Mouse (Mus musculus) left cerebral cortex, adult 11 months (tissue): ENCODE data around the gene Kit.

Source experiments
- DNase-seq: peaks from one replicate; pipeline ENCODE4 v3.0.0; 2022; ENCODE audit warnings: low spot score

Gene Kit

GRCm38 (mm10) chr5:75574852-75575566 lies at the start of gene Kit:
TSS of gene Kit (plus strand) at chr5:75574916.
- peak; percentile 14 for DNase-seq

GRCm38 (mm10) chr5:75536156-75536555 lies 38.6 kb upstream of the Kit start:
- DNase-seq = no peak

GRCm38 (mm10) chr5:75537717-75538116 lies 37.0 kb upstream of the Kit start:
- no peak for DNase-seq

GRCm38 (mm10) chr5:75538458-75538857 lies 36.3 kb upstream of the Kit start:
- no peak for DNase-seq

GRCm38 (mm10) chr5:75539098-75539497 lies 35.6 kb upstream of the Kit start:
- DNase-seq = no peak

- no peak for DNase-seq
These were observed 31.0 kb upstream of the Kit start for GRCm38 (mm10) chr5:75543757-75544156.

- no peak for DNase-seq
These were observed 30.0 kb upstream of the Kit start for GRCm38 (mm10) chr5:75544472-75545264.

GRCm38 (mm10) chr5:75545265-75545643 lies 29.5 kb upstream of the Kit start:
- DNase-seq = no peak

- no peak for DNase-seq
These were observed 21.7 kb upstream of the Kit start for GRCm38 (mm10) chr5:75553021-75553420.

- no peak for DNase-seq
These were observed 17.1 kb upstream of the Kit start for GRCm38 (mm10) chr5:75557636-75558035.

- DNase-seq = no peak
These were observed 15.4 kb upstream of the Kit start for GRCm38 (mm10) chr5:75559291-75559690.

GRCm38 (mm10) chr5:75561231-75561630 lies 13.5 kb upstream of the Kit start:
- DNase-seq = no peak

- no peak for DNase-seq
These were observed 415 bp upstream of the Kit start for GRCm38 (mm10) chr5:75574151-75574851.

- no peak for DNase-seq
These were observed 1.1 kb downstream of the Kit start for GRCm38 (mm10) chr5:75575567-75576515.

GRCm38 (mm10) chr5:75576741-75577140 lies 2.0 kb downstream of the Kit start:
- DNase-seq = no peak

- DNase-seq = no peak
These were observed 3.4 kb downstream of the Kit start for GRCm38 (mm10) chr5:75578141-75578540.

- DNase-seq = no peak
These were observed 4.5 kb downstream of the Kit start for GRCm38 (mm10) chr5:75579244-75579643.

GRCm38 (mm10) chr5:75579646-75580268 lies 5.0 kb downstream of the Kit start:
- no peak for DNase-seq

GRCm38 (mm10) chr5:75581926-75582325 lies 7.2 kb downstream of the Kit start:
- no peak for DNase-seq

- no peak for DNase-seq
These were observed 13.1 kb downstream of the Kit start for GRCm38 (mm10) chr5:75587781-75588180.
